Mouse (Mus musculus): Measurements from ENCODE around the gene Fam129c. TPM values are rescaled to one million over a fixed set of nuclear protein-coding genes. Genes with fewer than 3 reads are reported as not detected.

Fam129c gene
- total RNA-seq, 2 experiments from 2014 or later, result 1.6 to 2.7 TPM

GRCm38 (mm10) chr8:71637149-71638095 lies 40.0 kb downstream of the Fam129c start:
- intact Hi-C loops (cut with DNase I), result no loop called here

GRCm38 (mm10) chr8:71638321-71638720 lies 40.9 kb downstream of the Fam129c start:
- intact Hi-C loops (cut with DNase I), result no loop called here
- DNase-seq, result no peak

More at GRCm38 (mm10) chr8:71637149-71638095, 40.0 kb downstream of the Fam129c start:
- no peak for DNase-seq

GRCm38 (mm10) chr8:71639318-71639717 lies 41.9 kb downstream of the Fam129c start:
- intact Hi-C loops (cut with DNase I), result no loop called here
- DNase-seq, result no peak

DNA sequence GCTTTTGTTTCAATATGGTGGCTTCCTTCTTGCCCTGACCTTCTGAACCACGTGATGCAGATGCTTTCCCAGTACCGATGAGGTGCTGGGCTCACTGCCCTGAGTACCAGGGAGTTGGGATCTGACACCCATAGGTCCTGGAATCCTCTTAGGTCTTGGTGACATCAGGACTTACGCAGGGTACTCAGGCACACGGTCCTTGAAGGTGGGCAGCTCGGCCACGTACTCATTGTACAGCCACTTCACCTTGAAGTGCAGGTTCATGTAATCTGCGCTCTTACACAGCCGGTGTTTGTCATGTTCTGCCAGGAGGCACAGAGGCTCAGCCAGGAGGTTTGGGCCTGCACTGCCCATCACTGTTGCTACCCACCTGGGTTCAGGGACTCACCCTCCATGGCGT lies 48.1 kb downstream of the Fam129c start:
- intact Hi-C loops (cut with DNase I), result no loop called here
- no peak for DNase-seq

DNA sequence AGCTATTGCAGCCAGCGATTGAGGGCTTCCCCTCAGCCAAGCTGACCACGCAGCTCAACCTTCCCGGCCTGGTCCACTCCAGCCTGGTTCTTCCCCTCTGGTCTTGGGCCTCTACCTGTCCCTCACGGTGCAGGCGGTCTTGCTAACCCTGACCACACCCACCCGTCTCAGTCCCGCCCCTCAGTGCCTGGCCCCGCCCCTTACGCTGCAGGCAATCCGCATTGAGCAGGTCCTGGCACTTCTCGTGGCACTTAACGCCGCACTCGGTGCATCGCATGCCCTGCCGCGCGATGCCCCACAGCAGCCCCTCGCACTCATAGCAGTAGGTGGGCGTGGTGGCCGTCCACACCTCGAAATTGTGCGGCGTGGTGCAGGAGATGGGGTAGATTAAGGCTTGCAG lies 57.2 kb downstream of the Fam129c start:
- intact Hi-C loops (cut with DNase I), result no loop called here
- DNase-seq, result no peak

Small RNA genes lying within 50 kb of the gene (microRNA-seq; reads per million reads assigned to microRNA genes)
- 0.81 to 33.6 reads per million in 2 experiments for gene Mir6769b

Other genes starting within 250 kb of the Fam129c start
- 100 to 1,000 TPM in 1 of 2 experiments, 10 to 100 TPM in 1; 96.5 to 108 TPM for gene Use1, start 230.8 kb upstream of the Fam129c start, total RNA-seq (2021)
- gene Ocel1, start 226.3 kb upstream of the Fam129c start, total RNA-seq (2021), result 10 to 100 TPM; 10.4 to 10.7 TPM
- 10 to 100 TPM; 48.5 to 52.3 TPM for gene Nr2f6, start 215.7 kb upstream of the Fam129c start, total RNA-seq (2021)
- 10 to 100 TPM; 40.5 to 45.1 TPM for gene Ushbp1, start 201.8 kb upstream of the Fam129c start, total RNA-seq (2021)
- gene Babam1, start 200.8 kb upstream of the Fam129c start, total RNA-seq (2021), result 10 to 100 TPM; 57.0 to 62.9 TPM
- 1 to 10 TPM in 1 of 2 experiments, under 1 TPM in 1; 0.96 to 2.0 TPM for gene Ankle1, start 191.6 kb upstream of the Fam129c start, total RNA-seq (2021)
- gene Abhd8, start 134.0 kb upstream of the Fam129c start, total RNA-seq (2021), result 10 to 100 TPM; 29.1 to 31.9 TPM
- 100 to 1,000 TPM; 111 to 124 TPM for gene Mrpl34, start 132.7 kb upstream of the Fam129c start, total RNA-seq (2021)
- 10 to 100 TPM; 33.5 to 36.4 TPM for gene Dda1, start 128.4 kb upstream of the Fam129c start, total RNA-seq (2021)
- gene Ano8, start 111.7 kb upstream of the Fam129c start, total RNA-seq (2021), result 10 to 100 TPM; 16.6 to 18.4 TPM
- 10 to 100 TPM; 16.4 to 18.7 TPM for gene Gtpbp3, start 109.5 kb upstream of the Fam129c start, total RNA-seq (2021)
- gene Plvap, start 85.9 kb upstream of the Fam129c start, total RNA-seq (2021), result 10 to 100 TPM; 19.3 to 26.2 TPM
- under 1 TPM in 1 of 2 experiments, not detected in 1; 0.12 TPM for gene Ccdc194, start 71.9 kb upstream of the Fam129c start, total RNA-seq (2021)
- gene Bst2, start 60.2 kb upstream of the Fam129c start, total RNA-seq (2021), result 10 to 100 TPM; 12.3 to 16.5 TPM
- 10 to 100 TPM; 28.8 to 29.7 TPM for gene Mvb12a, start 54.7 kb upstream of the Fam129c start, total RNA-seq (2021)
- gene Tmem221, start 38.8 kb upstream of the Fam129c start, total RNA-seq (2021), result under 1 TPM; 0.17 to 0.22 TPM
- gene Nxnl1, start 31.0 kb upstream of the Fam129c start, total RNA-seq (2021), result under 1 TPM; 0.10 to 0.17 TPM
- gene Slc27a1, start 28.8 kb upstream of the Fam129c start, total RNA-seq (2021), result 100 to 1,000 TPM; 127 to 151 TPM
- gene Pgls, start 5.5 kb upstream of the Fam129c start, total RNA-seq (2021), result 10 to 100 TPM; 72.9 to 74.2 TPM
- gene Colgalt1, start 13.3 kb downstream of the Fam129c start, total RNA-seq (2021), result 10 to 100 TPM; 44.1 TPM
- gene Unc13a, start 74.1 kb downstream of the Fam129c start, total RNA-seq (2021), result 1 to 10 TPM in 1 of 2 experiments, under 1 TPM in 1; 0.93 to 1.1 TPM
- gene Jak3, start 78.6 kb downstream of the Fam129c start, total RNA-seq (2021), result 10 to 100 TPM; 11.7 to 13.3 TPM
- 1 to 10 TPM; 5.0 to 7.0 TPM for gene Insl3, start 91.6 kb downstream of the Fam129c start, total RNA-seq (2021)
- 10 to 100 TPM in 1 of 2 experiments, 1 to 10 TPM in 1; 9.4 to 11.4 TPM for gene B3gnt3, start 104.1 kb downstream of the Fam129c start, total RNA-seq (2021)
- gene Fcho1, start 128.1 kb downstream of the Fam129c start, total RNA-seq (2021), result 1 to 10 TPM; 1.4 to 5.7 TPM

Measured in heart, postnatal 14 days (tissue).